Mouse (Mus musculus): ENCODE data around the gene Olfr612. TPM values are rescaled to one million over a fixed set of nuclear protein-coding genes. Genes with fewer than 3 reads are reported as not detected.
"Not testable (repeated sequence)": the region's sequence is repeated elsewhere in the genome, so short reads cannot be mapped to it uniquely, and the experiment has no call there.

Gene Olfr612
- not detected in 2 replicates for polyA plus RNA-seq (2014; fragmentation: Nextera tagmentation; extraction: Ambion mirVana)

DNA sequence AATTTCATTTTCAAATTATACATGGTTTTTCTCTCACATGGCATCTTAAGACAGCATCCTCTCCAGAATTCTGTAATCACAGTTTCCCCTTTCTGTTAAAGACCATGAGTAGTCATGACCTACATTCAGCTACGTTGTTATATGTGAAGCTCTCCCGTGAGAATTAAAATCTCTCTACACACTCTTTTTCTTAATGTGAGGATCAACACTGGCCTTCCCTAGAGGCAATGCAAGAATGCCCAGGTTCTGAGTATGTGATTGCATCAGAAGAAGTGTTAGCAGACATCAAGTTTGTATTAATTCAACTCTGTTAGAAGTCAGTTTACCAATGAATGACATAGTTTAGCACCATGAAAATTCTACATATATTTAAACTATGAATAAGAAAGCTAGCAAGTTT lies at the start of gene Olfr612:
Gene Olfr612, minus strand, starts transcription at position 101 of the 400 bp plus-strand sequence.
- H3K4me1 ChIP-seq (ENCODE audit: control insufficient read depth, insufficient read depth, low read length); H3K9ac ChIP-seq (replicated peaks; ENCODE audit: low read length); ATAC-seq (replicated peaks; ENCODE audit: insufficient number of reproducible peaks, low FRiP score, low TSS enrichment, low read depth); H3K4me2 ChIP-seq (ENCODE audit: low read depth, low read length); H3K27ac ChIP-seq (replicated peaks; ENCODE audit: low read depth, low read length); H3K9me3 ChIP-seq (replicated peaks; ENCODE audit: control insufficient read depth, low read length); H3K4me3 ChIP-seq (ENCODE audit: low read depth, low read length); H3K27me3 ChIP-seq (ENCODE audit: control insufficient read depth, insufficient read depth, low read length); H3K36me3 ChIP-seq (replicated peaks; ENCODE audit: control insufficient read depth, insufficient read depth, low read depth, low read length); DNase-seq (ENCODE audit: low spot score): not testable (repeated sequence)
- WGBS, result 78% methylated on average over 2 of the region's 2 CpGs

DNA sequence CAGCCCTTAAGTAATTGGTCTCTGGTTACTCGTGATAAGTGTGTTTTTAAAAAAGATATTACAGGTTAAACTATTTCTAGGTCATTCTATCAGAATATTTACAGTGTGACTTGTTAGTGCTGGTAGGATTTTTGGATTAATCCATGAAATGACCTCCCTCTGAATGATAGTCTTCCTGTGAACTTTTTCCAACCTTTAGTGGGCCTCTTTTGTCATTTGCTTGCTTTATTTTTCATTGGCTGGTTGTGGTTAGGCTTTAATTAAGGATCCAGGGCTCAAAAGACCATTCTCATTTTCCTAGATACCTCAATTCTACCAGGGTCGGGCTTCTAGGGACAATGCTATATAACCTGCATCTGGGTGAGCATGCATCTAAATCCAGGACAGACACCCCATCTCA lies 47.3 kb upstream of the Olfr612 start, which contains the start of gene Olfr618:
Gene Olfr618, plus strand, starts transcription at position 301 of the 400 bp plus-strand sequence.
- Histone ChIP-seq H3K4me1 (ENCODE audit: control insufficient read depth, insufficient read depth, low read length) (no peaks in the 10 kb centered on the region), H3K27ac (replicated peaks; ENCODE audit: low read depth, low read length) (no peak within 1 kb of the TSS), H3K36me3 (replicated peaks; ENCODE audit: control insufficient read depth, insufficient read depth, low read depth, low read length) (no peaks in the 10 kb centered on the region), H3K4me2 (ENCODE audit: low read depth, low read length) (no peak within 1 kb of the TSS), H3K9me3 (replicated peaks; ENCODE audit: control insufficient read depth, low read length) (no peaks in the 10 kb centered on the region), H3K9ac (replicated peaks; ENCODE audit: low read length) (no peak within 1 kb of the TSS), H3K4me3 (ENCODE audit: low read depth, low read length) (no peak within 1 kb of the TSS), H3K27me3 (ENCODE audit: control insufficient read depth, insufficient read depth, low read length) (no peaks in the 10 kb centered on the region)
- DNase-seq (ENCODE audit: low spot score) (no peak), ATAC-seq (replicated peaks; ENCODE audit: insufficient number of reproducible peaks, low FRiP score, low TSS enrichment, low read depth) (no peak)
- WGBS, result 66% methylated on average over 2 of the region's 2 CpGs

DNA sequence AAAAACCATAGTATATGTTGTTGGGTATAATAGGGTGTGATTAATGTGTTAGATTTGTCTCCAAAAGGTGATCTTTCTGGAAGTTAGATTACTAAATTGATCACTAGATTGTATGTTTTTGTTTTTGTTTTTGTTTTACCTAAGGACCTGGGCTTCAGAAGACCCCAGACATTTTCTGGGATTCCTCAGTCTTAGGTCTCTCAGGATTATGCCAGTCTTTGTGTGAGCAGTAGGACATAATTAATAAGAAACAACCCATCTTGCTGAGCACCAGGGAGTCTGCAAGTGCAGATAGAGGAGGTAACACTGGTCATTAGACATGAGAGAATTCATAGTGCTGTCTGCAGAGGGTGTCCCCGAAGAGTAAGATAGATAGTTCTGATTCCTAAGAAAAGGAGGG lies 30.2 kb upstream of the Olfr612 start, which contains the start of gene Olfr617:
Gene Olfr617, plus strand, starts transcription at position 301 of the 400 bp plus-strand sequence.
- Histone ChIP-seq H3K27me3 (ENCODE audit: control insufficient read depth, insufficient read depth, low read length) (no peaks in the 10 kb centered on the region), H3K4me1 (ENCODE audit: control insufficient read depth, insufficient read depth, low read length) (no peaks in the 10 kb centered on the region), H3K9ac (replicated peaks; ENCODE audit: low read length) (no peak within 1 kb of the TSS), H3K4me3 (ENCODE audit: low read depth, low read length) (no peak within 1 kb of the TSS), H3K9me3 (replicated peaks; ENCODE audit: control insufficient read depth, low read length) (no peaks in the 10 kb centered on the region), H3K36me3 (replicated peaks; ENCODE audit: control insufficient read depth, insufficient read depth, low read depth, low read length) (no peaks in the 10 kb centered on the region), H3K27ac (replicated peaks; ENCODE audit: low read depth, low read length) (no peak within 1 kb of the TSS), H3K4me2 (ENCODE audit: low read depth, low read length) (no peak within 1 kb of the TSS)
- WGBS, result 85% methylated on average over 1 of the region's 1 CpGs
- DNase-seq (ENCODE audit: low spot score), result no peak
- ATAC-seq (replicated peaks; ENCODE audit: insufficient number of reproducible peaks, low FRiP score, low TSS enrichment, low read depth), result no peak

DNA sequence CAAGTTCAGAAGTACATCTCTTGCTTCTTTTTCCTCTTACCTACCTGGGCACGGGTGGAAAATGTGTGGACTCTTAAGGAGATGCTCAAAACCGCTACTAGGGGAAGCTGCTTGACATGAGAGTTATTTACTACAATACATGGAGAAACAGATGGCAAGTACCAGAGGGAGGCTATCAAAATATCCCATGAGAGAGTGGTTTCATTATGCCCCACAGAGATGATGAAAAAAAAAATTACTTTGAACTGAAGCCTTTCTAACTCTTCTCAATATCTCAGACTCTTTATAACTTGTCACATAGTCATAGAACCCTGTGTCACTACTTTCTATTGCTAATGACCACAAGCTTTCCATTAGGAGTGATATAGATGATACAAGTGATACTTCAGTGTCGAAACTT lies 26.5 kb upstream of the Olfr612 start, which contains the start of gene Olfr616:
Gene Olfr616, minus strand, starts transcription at position 101 of the 400 bp plus-strand sequence.
- ATAC-seq (replicated peaks; ENCODE audit: insufficient number of reproducible peaks, low FRiP score, low TSS enrichment, low read depth) (no peak), DNase-seq (ENCODE audit: low spot score) (no peak)
- H3K4me2 ChIP-seq (ENCODE audit: low read depth, low read length), result no peak within 1 kb of the TSS
- H3K27ac ChIP-seq (replicated peaks; ENCODE audit: low read depth, low read length), result no peak within 1 kb of the TSS
- H3K27me3 ChIP-seq (ENCODE audit: control insufficient read depth, insufficient read depth, low read length), result no peaks in the 10 kb centered on the region
- H3K4me1 ChIP-seq (ENCODE audit: control insufficient read depth, insufficient read depth, low read length), result no peaks in the 10 kb centered on the region
- WGBS, result 86% methylated on average over 3 of the region's 3 CpGs
- H3K4me3 ChIP-seq (ENCODE audit: low read depth, low read length), result no peak within 1 kb of the TSS
- no peaks in the 10 kb centered on the region for H3K9me3 ChIP-seq (replicated peaks; ENCODE audit: control insufficient read depth, low read length)
- H3K36me3 ChIP-seq (replicated peaks; ENCODE audit: control insufficient read depth, insufficient read depth, low read depth, low read length), result no peaks in the 10 kb centered on the region
- no peak within 1 kb of the TSS for H3K9ac ChIP-seq (replicated peaks; ENCODE audit: low read length)

DNA sequence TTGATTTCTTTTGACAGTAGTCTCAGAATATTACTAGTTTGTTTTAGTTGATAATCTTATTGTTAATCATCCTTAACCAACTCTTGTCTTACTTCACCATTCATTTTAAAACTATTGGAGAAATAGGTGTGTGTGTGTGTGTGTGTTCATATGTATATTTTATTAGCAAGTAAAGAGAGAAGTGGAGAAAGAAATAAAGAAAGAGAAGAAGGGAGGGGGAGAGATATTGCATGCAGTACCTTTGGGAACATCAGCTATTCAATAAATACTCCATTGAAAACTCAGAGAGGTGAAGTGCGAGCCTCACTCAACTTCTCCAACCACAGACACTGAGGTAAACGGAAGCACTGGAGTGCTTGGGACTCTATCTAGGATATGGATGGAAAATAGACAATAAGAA lies 13.3 kb upstream of the Olfr612 start, which contains the start of gene Olfr615:
Gene Olfr615, plus strand, starts transcription at position 301 of the 400 bp plus-strand sequence.
- no peak within 1 kb of the TSS for H3K9ac ChIP-seq (replicated peaks; ENCODE audit: low read length)
- no peaks in the 10 kb centered on the region for H3K36me3 ChIP-seq (replicated peaks; ENCODE audit: control insufficient read depth, insufficient read depth, low read depth, low read length)
- WGBS, result 84% methylated on average over 2 of the region's 2 CpGs
- H3K4me2 ChIP-seq (ENCODE audit: low read depth, low read length), result no peak within 1 kb of the TSS
- H3K4me3 ChIP-seq (ENCODE audit: low read depth, low read length), result no peak within 1 kb of the TSS
- H3K9me3 ChIP-seq (replicated peaks; ENCODE audit: control insufficient read depth, low read length), result no peaks in the 10 kb centered on the region
- DNase-seq (ENCODE audit: low spot score) (no peak), ATAC-seq (replicated peaks; ENCODE audit: insufficient number of reproducible peaks, low FRiP score, low TSS enrichment, low read depth) (no peak)
- no peaks in the 10 kb centered on the region for H3K27me3 ChIP-seq (ENCODE audit: control insufficient read depth, insufficient read depth, low read length)
- no peak within 1 kb of the TSS for H3K27ac ChIP-seq (replicated peaks; ENCODE audit: low read depth, low read length)
- H3K4me1 ChIP-seq (ENCODE audit: control insufficient read depth, insufficient read depth, low read length), result no peaks in the 10 kb centered on the region

DNA sequence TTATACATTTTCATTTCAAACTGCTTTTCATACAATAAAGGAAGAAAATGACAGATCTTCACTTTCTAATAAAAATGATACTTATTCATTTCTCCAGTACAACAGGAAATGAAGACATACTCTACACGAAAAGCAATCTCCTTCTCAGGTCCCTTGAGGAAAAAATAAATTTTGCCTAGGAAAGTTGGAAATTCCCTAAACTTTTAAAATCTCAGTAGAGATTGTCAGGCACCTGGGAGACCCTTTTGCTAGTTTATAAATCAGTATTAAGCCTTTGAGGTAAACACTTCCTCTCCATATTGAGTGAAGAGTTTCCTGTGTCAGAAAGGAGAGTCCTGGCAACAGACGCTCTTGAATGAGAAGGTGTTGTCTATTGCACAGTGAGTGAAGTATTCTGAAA lies 5.3 kb upstream of the Olfr612 start, which contains the start of gene Olfr613:
Gene Olfr613, plus strand, starts transcription at position 301 of the 400 bp plus-strand sequence.
- DNase-seq (ENCODE audit: low spot score) (no peak), ATAC-seq (replicated peaks; ENCODE audit: insufficient number of reproducible peaks, low FRiP score, low TSS enrichment, low read depth) (no peak)
- no peak within 1 kb of the TSS for H3K27ac ChIP-seq (replicated peaks; ENCODE audit: low read depth, low read length)
- 77% methylated on average over 2 of the region's 2 CpGs for WGBS
- H3K4me1 ChIP-seq (ENCODE audit: control insufficient read depth, insufficient read depth, low read length), result no peaks in the 10 kb centered on the region
- no peaks in the 10 kb centered on the region for H3K9me3 ChIP-seq (replicated peaks; ENCODE audit: control insufficient read depth, low read length)
- no peak within 1 kb of the TSS for H3K4me3 ChIP-seq (ENCODE audit: low read depth, low read length)
- H3K9ac ChIP-seq (replicated peaks; ENCODE audit: low read length), result no peak within 1 kb of the TSS
- no peaks in the 10 kb centered on the region for H3K36me3 ChIP-seq (replicated peaks; ENCODE audit: control insufficient read depth, insufficient read depth, low read depth, low read length)
- H3K4me2 ChIP-seq (ENCODE audit: low read depth, low read length), result no peak within 1 kb of the TSS
- no peaks in the 10 kb centered on the region for H3K27me3 ChIP-seq (ENCODE audit: control insufficient read depth, insufficient read depth, low read length)

DNA sequence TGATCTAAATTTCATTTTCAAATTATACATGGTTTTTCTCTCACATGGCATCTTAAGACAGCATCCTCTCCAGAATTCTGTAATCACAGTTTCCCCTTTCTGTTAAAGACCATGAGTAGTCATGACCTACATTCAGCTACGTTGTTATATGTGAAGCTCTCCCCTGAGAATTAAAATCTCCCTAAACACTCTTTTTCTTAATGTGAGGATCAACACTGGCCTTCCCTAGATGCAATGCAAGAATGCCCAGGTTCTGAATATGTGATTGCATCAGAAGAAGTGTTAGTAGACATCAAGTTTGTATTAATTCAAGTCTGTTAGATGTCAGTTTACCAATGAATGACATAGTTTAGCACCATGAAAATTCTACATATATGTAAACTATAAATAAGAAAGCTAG lies 21.8 kb downstream of the Olfr612 start, which contains the start of gene Olfr611:
Gene Olfr611, minus strand, starts transcription at position 101 of the 400 bp plus-strand sequence.
- WGBS, result 61% methylated on average over 1 of the region's 1 CpGs
- H3K9ac ChIP-seq (replicated peaks; ENCODE audit: low read length); H3K36me3 ChIP-seq (replicated peaks; ENCODE audit: control insufficient read depth, insufficient read depth, low read depth, low read length); H3K27me3 ChIP-seq (ENCODE audit: control insufficient read depth, insufficient read depth, low read length); ATAC-seq (replicated peaks; ENCODE audit: insufficient number of reproducible peaks, low FRiP score, low TSS enrichment, low read depth); H3K27ac ChIP-seq (replicated peaks; ENCODE audit: low read depth, low read length); H3K4me1 ChIP-seq (ENCODE audit: control insufficient read depth, insufficient read depth, low read length); DNase-seq (ENCODE audit: low spot score); H3K9me3 ChIP-seq (replicated peaks; ENCODE audit: control insufficient read depth, low read length); H3K4me3 ChIP-seq (ENCODE audit: low read depth, low read length); H3K4me2 ChIP-seq (ENCODE audit: low read depth, low read length): not testable (repeated sequence)

DNA sequence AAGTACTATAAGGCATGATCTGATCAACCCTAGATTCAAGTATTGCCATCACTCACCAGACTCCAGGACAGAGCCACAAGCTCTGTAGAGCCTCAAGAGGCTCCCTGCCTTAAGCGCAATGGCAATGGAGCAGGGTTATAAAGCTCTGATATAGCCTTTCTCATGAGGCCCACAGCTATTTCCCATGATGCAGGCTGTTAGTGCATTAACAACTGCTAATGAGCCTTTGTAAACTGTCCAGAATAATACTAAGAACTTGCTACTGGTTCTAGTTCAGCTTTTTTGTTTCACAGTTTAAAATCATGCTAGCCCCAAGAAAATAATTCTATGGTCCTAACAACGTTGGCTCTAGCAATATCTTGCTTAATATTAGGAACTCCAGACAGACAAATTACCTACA lies 30.5 kb downstream of the Olfr612 start, which contains the start of gene Olfr610:
Gene Olfr610, minus strand, starts transcription at position 101 of the 400 bp plus-strand sequence.
- no peak for DNase-seq (ENCODE audit: low spot score)
- Histone ChIP-seq H3K9ac (replicated peaks; ENCODE audit: low read length) (no peak within 1 kb of the TSS), H3K27ac (replicated peaks; ENCODE audit: low read depth, low read length) (no peak within 1 kb of the TSS), H3K9me3 (replicated peaks; ENCODE audit: control insufficient read depth, low read length) (no peaks in the 10 kb centered on the region), H3K36me3 (replicated peaks; ENCODE audit: control insufficient read depth, insufficient read depth, low read depth, low read length) (no peaks in the 10 kb centered on the region), H3K27me3 (ENCODE audit: control insufficient read depth, insufficient read depth, low read length) (no peaks in the 10 kb centered on the region), H3K4me2 (ENCODE audit: low read depth, low read length) (no peak within 1 kb of the TSS), H3K4me1 (ENCODE audit: control insufficient read depth, insufficient read depth, low read length) (no peaks in the 10 kb centered on the region), H3K4me3 (ENCODE audit: low read depth, low read length) (no peak within 1 kb of the TSS)
- WGBS, result 73% methylated on average over 2 of the region's 2 CpGs
- ATAC-seq (replicated peaks; ENCODE audit: insufficient number of reproducible peaks, low FRiP score, low TSS enrichment, low read depth), result no peak
